18 mouse cellular contexts compared by ENCODE assay signal in the genomic region with DNA sequence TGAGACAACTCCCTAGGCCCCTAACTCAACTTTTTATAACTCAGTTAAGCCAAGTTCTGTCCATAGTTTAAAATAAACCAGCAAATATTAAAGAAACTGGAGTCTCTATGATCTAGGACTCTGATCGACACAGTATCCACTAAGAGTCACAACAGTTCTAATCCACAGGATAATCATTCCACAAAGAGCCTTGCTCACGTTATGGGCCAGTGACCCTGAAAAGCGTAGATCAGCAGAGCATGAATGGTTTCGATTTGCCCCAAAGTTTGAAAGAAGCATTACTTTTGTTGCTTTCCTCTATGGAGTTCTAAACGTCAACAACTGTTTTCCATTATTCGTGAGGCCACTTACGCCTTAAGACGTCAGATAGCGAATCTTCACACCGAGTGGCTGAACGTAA.
"Had no signal": no experiment of that assay in that cellular context is flagged by ENCODE, and none has a peak within 500 bp of the region (broad histone marks: within the 10 kb centered on the region; RNA-seq: fewer than 3 reads in every experiment).

No protein-coding gene starts in this region.

- H3K9ac ChIP-seq: lung, embryonic 14.5 days; midbrain, embryonic 12.5 days; neural tube, embryonic 13.5 days; neural tube, embryonic 15.5 days had no signal

- H3K9me3 ChIP-seq: midbrain, embryonic 10.5 days; midbrain, embryonic 12.5 days; neural tube, embryonic 13.5 days; neural tube, embryonic 15.5 days had no signal

- ATAC-seq: midbrain, embryonic 16.5 days had no signal

- DNase-seq: lung, embryonic 14.5 days; lung, postnatal 10 days; lung, postnatal 4 days; midbrain, embryonic 14.5 days; retina, postnatal 1 day; right cerebral cortex, adult 18-20 months; right cerebral cortex, postnatal 25 days; right cerebral cortex, postnatal 4 days; spleen, adult 18-20 months; thymus, adult 18-20 months; thymus, postnatal 14 days; thymus, postnatal 36 days had no signal

- H3K27me3 ChIP-seq: midbrain, embryonic 12.5 days; neural tube, embryonic 13.5 days; neural tube, embryonic 15.5 days had no signal

- H3K36me3 ChIP-seq: midbrain, embryonic 10.5 days; midbrain, embryonic 12.5 days; neural tube, embryonic 15.5 days had no signal

- H3K4me1 ChIP-seq: midbrain, embryonic 12.5 days; neural tube, embryonic 13.5 days; neural tube, embryonic 15.5 days had no signal

- H3K4me3 ChIP-seq: midbrain, embryonic 10.5 days; midbrain, embryonic 12.5 days; myocyte; neural tube, embryonic 13.5 days; neural tube, embryonic 15.5 days had no signal

- H3K27ac ChIP-seq: midbrain, embryonic 10.5 days; midbrain, embryonic 12.5 days; neural tube, embryonic 13.5 days; neural tube, embryonic 15.5 days had no signal

- H3K4me2 ChIP-seq: lung, embryonic 14.5 days; midbrain, embryonic 12.5 days; neural tube, embryonic 13.5 days; neural tube, embryonic 15.5 days had no signal
